Mouse (Mus musculus) midbrain, embryonic 11.5 days (tissue): ENCODE data around the gene Arhgef38. TPM values are rescaled to one million over a fixed set of nuclear protein-coding genes. Genes with fewer than 3 reads are reported as not detected.
A peak's percentile ranks its signal among the peaks of the same experiment; 100 is the strongest.

ENCODE experiments used
- ATAC-seq: fragments of 200-750 bp; cut with Nextera tagmentation; 2 replicates; pipeline ENCODE4 v1.8.0; 2017; ENCODE audit warnings: moderate TSS enrichment, moderate library complexity; ENCODE audit not compliant: low FRiP score
- DNase-seq: peaks from one replicate; pipeline ENCODE4 v3.0.0; 2015; ENCODE audit warnings: low spot score; ENCODE audit errors: missing footprints
- H3K27ac ChIP-seq: fragments of 300-500 bp; sonication (generic); 2 replicates; pipeline ENCODE4 v1.5.1; 2014; ENCODE audit warnings: low read depth, low read length
- H3K27me3 ChIP-seq: fragments of 300-500 bp; sonication (generic); 2 replicates; pipeline ENCODE4 v1.6.1; 2014; ENCODE audit warnings: mild to moderate bottlenecking, low read length, moderate library complexity, mixed read lengths; ENCODE audit not compliant: control insufficient read depth, insufficient read depth
- H3K36me3 ChIP-seq: fragments of 300-500 bp; sonication (generic); 2 replicates; pipeline ENCODE4 v1.6.1; 2014; ENCODE audit warnings: mild to moderate bottlenecking, low read length, moderate library complexity, mixed read lengths; ENCODE audit not compliant: control insufficient read depth, insufficient read depth
- H3K4me1 ChIP-seq: fragments of 300-500 bp; sonication (generic); 2 replicates; pipeline ENCODE4 v1.6.1; 2014; ENCODE audit warnings: low read length; ENCODE audit not compliant: control insufficient read depth, insufficient read depth
- H3K4me2 ChIP-seq: fragments of 300-500 bp; sonication (generic); 2 replicates; pipeline ENCODE4 v1.6.1; 2014; ENCODE audit warnings: mild to moderate bottlenecking, moderate library complexity
- H3K4me3 ChIP-seq: fragments of 300-500 bp; sonication (generic); 2 replicates; pipeline ENCODE4 v1.5.1; 2014; ENCODE audit warnings: low read depth, low read length
- H3K9ac ChIP-seq: fragments of 300-500 bp; sonication (generic); 2 replicates; pipeline ENCODE4 v1.6.1; 2014; ENCODE audit warnings: low read length
- H3K9me3 ChIP-seq: fragments of 300-500 bp; sonication (generic); 2 replicates; pipeline ENCODE4 v1.6.1; 2016; ENCODE audit warnings: low read length; ENCODE audit not compliant: control insufficient read depth
- WGBS: fragments of 180-500 bp; shearing (Covaris S2); extraction: QIAGEN DNeasy Blood & Tissue Kit; methylation state at CpG from one replicate; pipeline ENCODE4 v1.1.7; 2014; 5-methylcytosine and 5-hydroxymethylcytosine counted together
- polyA plus RNA-seq: library from polyadenylated mRNA; unstranded; fragments of >200 nt; fragmentation: Nextera tagmentation; extraction: Ambion mirVana; gene quantifications from 2 replicates; pipeline ENCODE4 v1.2.1, GENCODE M21; 2014

The Arhgef38 gene
- polyA plus RNA-seq, 1 experiment from 2014 or later = 0.10 TPM

DNA sequence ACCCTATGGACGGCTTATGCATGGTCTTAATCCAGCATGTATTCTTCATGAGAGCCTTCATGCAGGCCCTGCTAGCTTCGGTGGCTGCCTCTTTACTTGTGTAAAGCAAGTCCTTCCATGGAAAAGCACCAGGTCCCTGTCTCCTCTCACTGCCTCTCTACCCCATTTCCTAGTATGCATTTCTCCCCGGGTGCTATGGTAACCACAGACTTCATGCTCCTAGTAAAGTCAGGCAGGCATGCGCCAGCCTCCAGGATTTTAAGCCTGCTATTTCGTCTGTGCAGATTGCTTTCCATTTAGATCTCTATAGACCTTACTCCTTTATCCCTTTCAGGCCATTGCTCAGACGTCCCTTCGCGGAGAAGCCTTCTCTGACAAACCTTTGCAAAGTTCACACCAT lies 80.1 kb downstream of the Arhgef38 start:
- 46% methylated on average over 8 of the region's 8 CpGs for WGBS
- ATAC-seq (peak; percentile 69), DNase-seq (peak; percentile 88)
- Histone ChIP-seq H3K27me3 (no peaks in the 10 kb centered on the region), H3K36me3 (no peaks in the 10 kb centered on the region), H3K9ac (no peak overlapping the region), H3K9me3 (no peaks in the 10 kb centered on the region), H3K4me2 (no peak overlapping the region), H3K4me3 (no peak overlapping the region), H3K27ac (no peak overlapping the region), H3K4me1 (no peaks in the 10 kb centered on the region)

DNA sequence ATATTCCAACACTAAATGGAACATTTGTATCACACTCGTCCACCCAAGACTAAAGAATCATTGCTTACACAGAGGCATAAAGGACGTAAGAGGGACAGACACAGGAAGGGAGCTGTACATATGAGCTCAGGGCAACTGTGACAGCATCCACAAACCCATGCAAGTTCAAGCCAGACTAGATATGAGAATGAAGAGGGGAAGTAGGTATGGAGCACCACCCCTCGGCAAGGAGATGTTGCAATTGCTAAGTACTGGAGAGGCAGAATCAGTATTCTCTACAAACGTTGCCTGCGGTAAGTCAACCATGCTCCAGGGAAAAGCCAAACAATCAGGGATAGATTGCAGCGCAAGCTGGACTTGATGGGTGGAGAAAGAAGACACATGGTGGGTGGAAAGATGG lies 81.1 kb downstream of the Arhgef38 start:
- ATAC-seq (no peak), DNase-seq (no peak)
- Histone ChIP-seq H3K27me3 (no peaks in the 10 kb centered on the region), H3K36me3 (no peaks in the 10 kb centered on the region), H3K9ac (no peak overlapping the region), H3K4me1 (no peaks in the 10 kb centered on the region), H3K27ac (no peak overlapping the region), H3K9me3 (no peaks in the 10 kb centered on the region), H3K4me2 (no peak overlapping the region), H3K4me3 (no peak overlapping the region)
- WGBS = 85% methylated on average over 6 of the region's 6 CpGs

GRCm38 (mm10) chr3:133152831-133153230 lies 81.9 kb downstream of the Arhgef38 start:
- Histone ChIP-seq H3K4me3 (no peak overlapping the region), H3K27ac (no peak overlapping the region), H3K27me3 (no peaks in the 10 kb centered on the region), H3K4me1 (no peaks in the 10 kb centered on the region), H3K36me3 (no peaks in the 10 kb centered on the region), H3K9me3 (no peaks in the 10 kb centered on the region), H3K9ac (no peak overlapping the region), H3K4me2 (no peak overlapping the region)
- WGBS = 70% methylated on average over 1 of the region's 1 CpGs
- ATAC-seq (no peak), DNase-seq (no peak)

DNA sequence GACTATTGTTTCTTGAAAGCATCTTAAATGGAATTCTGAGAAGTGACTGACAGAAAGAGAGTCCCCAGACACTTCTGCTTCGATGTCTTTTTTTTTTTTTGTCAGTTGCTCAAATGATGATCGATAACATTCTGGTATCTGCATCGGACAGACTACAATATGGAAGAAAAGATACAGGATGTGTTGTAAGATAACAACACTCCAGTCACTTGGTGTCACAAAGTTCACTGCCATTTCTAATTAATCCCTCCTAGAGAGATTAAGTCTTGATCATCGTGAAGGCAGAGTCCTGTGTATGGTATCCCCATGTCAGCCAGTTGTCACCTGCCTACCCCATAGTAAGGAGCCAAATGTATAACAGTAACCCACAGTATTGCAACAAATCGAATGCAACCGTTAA lies 83.1 kb downstream of the Arhgef38 start:
- no peaks in the 10 kb centered on the region for H3K36me3 ChIP-seq
- no peak overlapping the region for H3K9ac ChIP-seq
- ATAC-seq = peak; percentile 63
- no peak overlapping the region for H3K27ac ChIP-seq
- no peak overlapping the region for H3K4me2 ChIP-seq
- no peaks in the 10 kb centered on the region for H3K9me3 ChIP-seq
- H3K4me3 ChIP-seq = no peak overlapping the region
- 80% methylated on average over 6 of the region's 6 CpGs for WGBS
- H3K4me1 ChIP-seq = no peaks in the 10 kb centered on the region
- no peak for DNase-seq
- no peaks in the 10 kb centered on the region for H3K27me3 ChIP-seq

DNA sequence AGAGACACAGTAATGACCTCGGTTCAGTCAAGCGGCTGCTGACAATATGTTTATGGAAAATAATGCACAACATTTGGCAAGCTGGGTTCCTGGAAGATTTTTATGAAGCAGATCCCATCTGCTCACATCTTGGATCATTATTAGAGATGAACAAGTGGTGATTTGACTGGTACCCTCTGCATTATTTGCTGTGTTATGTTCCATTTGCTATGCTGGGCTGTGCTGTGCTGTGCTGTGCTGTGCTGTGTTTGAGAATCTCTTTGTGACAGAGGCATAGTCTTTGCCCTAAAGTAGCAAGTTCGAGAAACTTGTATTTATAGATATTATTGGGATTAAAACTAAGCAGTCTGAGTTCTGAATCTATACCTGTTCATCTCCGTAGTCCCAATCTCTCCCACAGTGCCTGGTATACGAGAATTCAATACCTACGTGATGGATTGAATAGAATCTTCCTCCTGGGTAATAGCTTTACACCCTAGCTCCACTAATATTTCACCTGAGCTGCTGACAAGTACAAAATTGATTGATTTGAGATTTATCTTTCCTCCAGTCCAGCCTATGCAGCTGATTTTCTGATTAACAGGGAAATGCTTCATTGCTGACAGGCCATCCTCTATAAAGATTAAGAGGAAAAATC lies 90.1 kb downstream of the Arhgef38 start:
- H3K27ac ChIP-seq = no peak overlapping the region
- no peak overlapping the region for H3K4me2 ChIP-seq
- H3K27me3 ChIP-seq = no peaks in the 10 kb centered on the region
- H3K4me1 ChIP-seq = no peaks in the 10 kb centered on the region
- H3K36me3 ChIP-seq = no peaks in the 10 kb centered on the region
- no peak overlapping the region for H3K9ac ChIP-seq
- 86% methylated on average over 6 of the region's 6 CpGs for WGBS
- DNase-seq (no peak), ATAC-seq (no peak)
- no peaks in the 10 kb centered on the region for H3K9me3 ChIP-seq
- no peak overlapping the region for H3K4me3 ChIP-seq

GRCm38 (mm10) chr3:133141877-133142276 lies 92.9 kb downstream of the Arhgef38 start:
- Histone ChIP-seq H3K27ac (no peak overlapping the region), H3K4me1 (no peaks in the 10 kb centered on the region), H3K36me3 (no peaks in the 10 kb centered on the region), H3K27me3 (no peaks in the 10 kb centered on the region), H3K4me2 (no peak overlapping the region), H3K9me3 (no peaks in the 10 kb centered on the region), H3K4me3 (no peak overlapping the region), H3K9ac (no peak overlapping the region)
- DNase-seq (no peak), ATAC-seq (no peak)
- 94% methylated on average over 6 of the region's 6 CpGs for WGBS

DNA sequence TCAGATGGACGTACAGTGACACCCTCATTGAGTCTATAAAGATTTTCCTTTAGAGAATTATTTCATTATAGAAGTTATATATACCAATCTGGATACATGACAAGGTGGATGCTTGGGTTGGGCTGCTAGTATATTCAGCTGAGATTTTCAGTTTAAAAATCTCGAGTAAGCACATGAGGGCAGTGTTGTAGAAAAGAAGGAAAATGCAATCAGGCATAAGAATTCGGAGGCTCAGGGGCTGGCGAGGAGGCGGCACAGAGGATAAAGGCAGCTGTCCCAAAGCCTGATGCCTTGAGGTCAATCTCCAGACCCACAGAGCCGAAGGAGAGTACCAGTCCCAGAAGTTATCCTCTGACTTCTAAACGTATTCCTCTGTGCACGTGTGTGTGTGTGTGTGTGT lies 102.1 kb downstream of the Arhgef38 start:
- Histone ChIP-seq H3K36me3 (no peaks in the 10 kb centered on the region), H3K4me2 (no peak overlapping the region), H3K4me3 (no peak overlapping the region), H3K27me3 (no peaks in the 10 kb centered on the region), H3K27ac (no peak overlapping the region), H3K4me1 (no peaks in the 10 kb centered on the region), H3K9ac (no peak overlapping the region), H3K9me3 (no peaks in the 10 kb centered on the region)
- 62% methylated on average over 8 of the region's 8 CpGs for WGBS
- DNase-seq (no peak), ATAC-seq (0 out of 2 replicates have a peak, but pooled peaks have one; percentile 38)

- Histone ChIP-seq H3K4me2 (no peak overlapping the region), H3K27me3 (no peaks in the 10 kb centered on the region), H3K9ac (no peak overlapping the region), H3K36me3 (no peaks in the 10 kb centered on the region), H3K4me3 (no peak overlapping the region), H3K4me1 (no peaks in the 10 kb centered on the region), H3K27ac (no peak overlapping the region), H3K9me3 (no peaks in the 10 kb centered on the region)
- ATAC-seq (no peak), DNase-seq (no peak)
- WGBS = 95% methylated on average over 5 of the region's 5 CpGs
Observed at GRCm38 (mm10) chr3:133131372-133131771, 103.4 kb downstream of the Arhgef38 start.

DNA sequence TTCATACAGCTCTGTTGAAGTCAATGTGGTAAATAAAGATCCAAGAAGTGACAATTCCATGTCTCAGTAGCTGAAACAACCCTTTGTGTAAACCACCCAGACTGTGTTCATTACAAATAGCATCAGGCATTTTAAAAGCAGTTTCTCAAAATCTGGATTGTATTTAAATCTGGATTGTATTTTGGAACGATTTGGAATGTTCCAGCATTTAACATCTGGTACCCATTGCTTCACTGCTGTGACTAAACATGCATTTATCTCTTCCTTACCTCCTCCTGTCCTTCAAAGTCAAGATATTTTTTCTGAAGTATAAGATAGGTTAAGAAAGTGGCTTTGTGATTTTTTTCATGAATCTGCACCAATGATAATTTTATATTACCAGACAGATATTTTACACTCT lies 121.5 kb downstream of the Arhgef38 start:
- H3K27me3 ChIP-seq = no peaks in the 10 kb centered on the region
- ATAC-seq (no peak), DNase-seq (no peak)
- peaks cover 3% of the 10 kb centered on the region; the same call in 1 of the 2 replicates for H3K36me3 ChIP-seq
- no peaks in the 10 kb centered on the region for H3K9me3 ChIP-seq
- no peak overlapping the region for H3K4me3 ChIP-seq
- 67% methylated on average over 1 of the region's 1 CpGs for WGBS
- no peak overlapping the region for H3K27ac ChIP-seq
- no peaks in the 10 kb centered on the region for H3K4me1 ChIP-seq
- no peak overlapping the region for H3K9ac ChIP-seq
- no peak overlapping the region for H3K4me2 ChIP-seq
